In the genomic region with DNA sequence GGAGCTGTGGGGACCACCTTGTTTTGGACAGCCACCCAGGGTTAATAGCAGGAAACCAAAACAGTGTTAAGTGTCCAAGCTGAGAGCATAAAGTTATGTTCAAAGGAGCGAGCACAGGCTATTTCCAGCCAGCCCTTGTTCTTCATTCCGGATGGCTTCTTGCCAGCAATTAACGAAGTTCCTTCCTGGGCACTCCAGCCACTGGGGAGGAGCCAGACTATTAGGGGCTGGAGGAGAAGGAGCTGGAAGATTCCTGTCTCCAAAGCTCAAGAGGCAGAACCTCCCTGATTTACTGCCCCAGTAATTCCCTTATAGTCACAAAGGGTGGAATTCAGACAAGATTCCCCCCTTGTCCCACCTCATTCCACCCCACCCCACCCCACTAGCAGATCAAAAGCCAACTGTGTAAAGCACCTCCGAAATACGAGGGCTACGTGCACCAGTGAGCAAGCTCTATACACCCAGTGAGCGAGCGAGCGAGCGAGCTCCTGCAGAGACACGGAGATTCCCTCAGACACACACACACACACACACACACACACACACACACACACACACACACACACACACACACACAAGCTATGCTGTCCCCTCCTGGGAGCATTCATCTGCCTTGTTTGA, we compare ENCODE assay signal across 8 mouse cellular contexts.
A peak's percentile ranks its signal among the peaks of the same experiment; 100 is the strongest.
DNase-seq lines count a peak whose midpoint lies in the region; ATAC-seq and TF ChIP-seq lines count a peak whose summit lies in the region.

No protein-coding gene starts in this region.

- DNase-seq in adrenal gland, adult (ENCODE audit: inconsistent age in 2 of 2, low spot score in 1 of 2) = peak; percentile 67 to 85
- DNase-seq in adrenal gland, postnatal 4 days (ENCODE audit: low spot score in 2 of 2) = no peak
- peak; percentile 84 for DNase-seq in MN1 (ENCODE audit: low spot score)
- peak; percentile 91 for DNase-seq in lung, postnatal 0 days (ENCODE audit: low spot score)
- no peak for DNase-seq in yolk sac, embryonic 10.5 days (ENCODE audit: low spot score)
- no peak for DNase-seq in right cerebral cortex, postnatal 14 days

- H3K27me3 ChIP-seq in heart, embryonic 14.5 days (ENCODE audit: control insufficient read depth, insufficient read depth, low read length) = no peaks in the 10 kb centered on the region
- H3K27me3 ChIP-seq in kidney, embryonic 16.5 days (ENCODE audit: insufficient read depth, low read length) = no peaks in the 10 kb centered on the region
- H3K27me3 ChIP-seq in lung, postnatal 0 days (replicated peaks; ENCODE audit: insufficient read depth, low read length) = no peaks in the 10 kb centered on the region

- TF ChIP-seq CTCF in lung, postnatal 0 days (IDR thresholded peaks at IDR 0.05) = no peak

- H3K27ac ChIP-seq in heart, embryonic 14.5 days (replicated peaks in 1 of 2; ENCODE audit: control insufficient read depth in 1 of 2, insufficient read depth in 1 of 2, low read depth in 2 of 2, low read length in 2 of 2) = peak overlapping the region; percentile 42 to 46; a peak in 2 of 4 replicates
- H3K27ac ChIP-seq in kidney, embryonic 16.5 days (ENCODE audit: low read length) = peak overlapping the region; percentile 74
- no peak overlapping the region for H3K27ac ChIP-seq in lung, postnatal 0 days (ENCODE audit: low read length)

- no peak for ATAC-seq in heart, embryonic 14.5 days (ENCODE audit: insufficient number of reproducible peaks, insufficient read depth, low FRiP score, low read depth)
- peak; percentile 91 for ATAC-seq in kidney, embryonic 16.5 days (ENCODE audit: low FRiP score, low TSS enrichment)
- peak; percentile 79 for ATAC-seq in lung, postnatal 0 days

- H3K36me3 ChIP-seq in heart, embryonic 14.5 days (ENCODE audit: control insufficient read depth, insufficient read depth, low read length) = no peaks in the 10 kb centered on the region
- H3K36me3 ChIP-seq in kidney, embryonic 16.5 days (ENCODE audit: insufficient read depth, low read length) = no peaks in the 10 kb centered on the region
- no peaks in the 10 kb centered on the region for H3K36me3 ChIP-seq in lung, postnatal 0 days (ENCODE audit: insufficient read depth, low read length)

- WGBS in heart, embryonic 14.5 days = 47% methylated on average over 11 of the region's 11 CpGs
- WGBS in kidney, embryonic 16.5 days = 6% methylated on average over 11 of the region's 11 CpGs
- WGBS in lung, postnatal 0 days = 36% methylated on average over 11 of the region's 11 CpGs

- no peak overlapping the region for H3K4me3 ChIP-seq in heart, embryonic 14.5 days (ENCODE audit: control insufficient read depth in 1 of 2, insufficient read depth in 1 of 2, low read depth in 1 of 2, low read length in 2 of 2)
- no peak overlapping the region for H3K4me3 ChIP-seq in kidney, embryonic 16.5 days (ENCODE audit: low read length)
- H3K4me3 ChIP-seq in lung, postnatal 0 days (ENCODE audit: low read depth, low read length) = no peak overlapping the region

- H3K4me1 ChIP-seq in heart, embryonic 14.5 days (ENCODE audit: control insufficient read depth in 2 of 2, insufficient read depth in 2 of 2, low read length in 2 of 2) = peaks cover 8 to 9% of the 10 kb centered on the region in 2 experiments; a peak in 3 of 4 replicates
- peaks cover 22% of the 10 kb centered on the region for H3K4me1 ChIP-seq in kidney, embryonic 16.5 days (ENCODE audit: insufficient read depth, low read length)
- no peaks in the 10 kb centered on the region; the same call in 1 of the 2 replicates for H3K4me1 ChIP-seq in lung, postnatal 0 days (ENCODE audit: insufficient read depth, low read depth, low read length)

- H3K9ac ChIP-seq in heart, embryonic 14.5 days (ENCODE audit: low read length) = peak overlapping the region; percentile 35; the same call in 1 of the 2 replicates
- no peak overlapping the region for H3K9ac ChIP-seq in kidney, embryonic 16.5 days (replicated peaks; ENCODE audit: low read length)
- no peak overlapping the region for H3K9ac ChIP-seq in lung, postnatal 0 days (replicated peaks; ENCODE audit: low read depth)

- no peak overlapping the region for H3K4me2 ChIP-seq in heart, embryonic 14.5 days (ENCODE audit: low read length)
- H3K4me2 ChIP-seq in kidney, embryonic 16.5 days (replicated peaks; ENCODE audit: low read depth, low read length) = peak overlapping the region; percentile 34
- peak overlapping the region; percentile 39 for H3K4me2 ChIP-seq in lung, postnatal 0 days (replicated peaks; ENCODE audit: low read depth, low read length)

- H3K9me3 ChIP-seq in heart, embryonic 14.5 days (ENCODE audit: control insufficient read depth, low read length) = no peaks in the 10 kb centered on the region
- H3K9me3 ChIP-seq in kidney, embryonic 16.5 days (ENCODE audit: low read length) = no peaks in the 10 kb centered on the region
- H3K9me3 ChIP-seq in lung, postnatal 0 days (ENCODE audit: low read length) = no peaks in the 10 kb centered on the region

- TF ChIP-seq EP300 in lung, postnatal 0 days (IDR thresholded peaks at IDR 0.05) = no peak

Comparison
In these comparisons a context has a peak if more than half of its experiments do, and no peak if none do; other contexts are left out.
1. DNase-seq: peak in adrenal gland, adult (2 of 2), MN1 (single experiment) and lung, postnatal 0 days (single experiment); none in adrenal gland, postnatal 4 days (0 of 2), yolk sac, embryonic 10.5 days (single experiment) and right cerebral cortex, postnatal 14 days (single experiment).